Mouse (Mus musculus) heart, adult 2 months (tissue): ENCODE measurements around the gene Ubqln1.

ENCODE experiments used
- CTCF ChIP-seq: fragments of 200-600 bp; IDR thresholded peaks from 2 replicates; pipeline ENCODE4 v1.8.1; 2022; ENCODE audit warnings: antibody characterized with exemption, mild to moderate bottlenecking, moderate library complexity
- POLR2A ChIP-seq: fragments of 200-500 bp; IDR thresholded peaks from 2 replicates; pipeline ENCODE4 v1.6.1; 2011; ENCODE audit warnings: mild to moderate bottlenecking, low read depth, low read length, control low read depth; ENCODE audit not compliant: insufficient read depth

- TF ChIP-seq CTCF (no peak), POLR2A (no peak)
Measured at GRCm38 (mm10) chr13:58228624-58229023, 13.2 kb upstream of the Ubqln1 start.
